Mouse (Mus musculus): ENCODE measurements around the gene Mpp2.

- no peak for TF ChIP-seq CTCF (IDR thresholded peaks at IDR 0.05; ENCODE audit: extremely low read depth, insufficient read depth, insufficient read length, insufficient replicate concordance)
- no peak for TF ChIP-seq POLR2A (IDR thresholded peaks at IDR 0.05; ENCODE audit: low read depth, low read length)
Measured at GRCm38 (mm10) chr11:102026694-102027360, 61.5 kb downstream of the Mpp2 start.

Measured in spleen, adult 2 months (tissue).